Mouse (Mus musculus): ENCODE measurements around the gene Cfd.
A peak's percentile ranks its signal among the peaks of the same experiment; 100 is the strongest.

The Cfd gene

DNA sequence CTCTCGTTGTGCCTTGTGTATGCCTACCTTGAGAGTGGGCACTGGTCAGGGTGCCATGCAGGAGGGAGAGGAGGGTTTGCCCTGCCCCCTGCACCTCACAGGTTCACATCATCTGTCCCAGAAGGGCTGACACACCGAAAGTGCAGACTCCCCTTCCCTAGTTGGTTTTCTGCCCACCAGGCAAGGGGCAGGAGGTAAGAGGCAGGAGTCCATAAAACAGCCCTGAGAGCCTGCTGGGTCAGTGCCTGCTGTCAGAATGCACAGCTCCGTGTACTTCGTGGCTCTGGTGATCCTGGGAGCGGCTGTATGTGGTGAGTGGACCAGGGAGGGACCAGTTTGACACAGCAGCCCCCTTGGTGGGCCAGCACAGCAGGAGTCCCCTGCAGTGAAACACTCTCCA lies at the start of gene Cfd:
Gene Cfd, plus strand, starts transcription at position 184 of the 400 bp plus-strand sequence.
- no peak for DNase-seq (ENCODE audit: low spot score in 2 of 2)

DNA sequence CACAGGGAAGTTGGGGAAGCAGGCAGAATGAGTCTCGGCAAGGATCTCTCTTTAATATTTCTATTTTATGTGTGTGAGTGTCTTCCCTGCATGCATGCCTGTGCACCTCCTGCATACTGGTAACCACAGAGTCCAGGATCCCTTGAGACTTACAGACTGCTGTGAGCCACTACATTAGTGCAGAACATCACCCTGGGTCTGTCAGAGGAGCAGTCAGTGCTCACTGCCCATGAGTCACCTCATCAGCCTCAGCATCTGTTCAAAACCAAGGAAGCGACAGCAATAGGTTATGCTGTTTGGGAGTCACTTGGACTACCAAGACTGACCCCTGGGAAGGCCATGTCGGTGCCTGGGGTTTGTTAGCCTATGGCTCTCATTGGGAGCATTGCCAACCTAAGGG lies 48.3 kb upstream of the Cfd start:
- no peak for DNase-seq (ENCODE audit: low spot score in 2 of 2)

DNA sequence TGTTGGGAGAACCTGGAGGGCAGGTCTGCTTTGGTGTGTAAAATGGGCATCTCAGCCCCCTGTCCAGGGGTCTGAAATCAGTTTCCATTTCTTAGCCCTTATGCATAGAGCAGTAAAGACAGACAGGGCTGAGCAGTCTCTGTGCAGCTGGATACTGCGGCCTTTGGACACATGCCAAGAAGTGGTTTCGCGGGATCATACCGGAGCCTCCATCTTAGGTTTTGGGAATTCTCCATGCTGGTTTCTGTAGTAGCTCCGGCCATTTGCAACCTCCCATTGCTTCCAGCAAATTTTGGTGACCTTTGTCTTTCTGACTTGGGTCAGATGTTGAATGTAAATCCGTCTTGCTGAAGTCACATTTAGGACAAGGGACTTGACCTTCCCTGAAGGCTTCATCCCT lies 47.2 kb upstream of the Cfd start:
- peak in 1 of 2 experiments; percentile 28 for DNase-seq (ENCODE audit: low spot score in 2 of 2)

DNA sequence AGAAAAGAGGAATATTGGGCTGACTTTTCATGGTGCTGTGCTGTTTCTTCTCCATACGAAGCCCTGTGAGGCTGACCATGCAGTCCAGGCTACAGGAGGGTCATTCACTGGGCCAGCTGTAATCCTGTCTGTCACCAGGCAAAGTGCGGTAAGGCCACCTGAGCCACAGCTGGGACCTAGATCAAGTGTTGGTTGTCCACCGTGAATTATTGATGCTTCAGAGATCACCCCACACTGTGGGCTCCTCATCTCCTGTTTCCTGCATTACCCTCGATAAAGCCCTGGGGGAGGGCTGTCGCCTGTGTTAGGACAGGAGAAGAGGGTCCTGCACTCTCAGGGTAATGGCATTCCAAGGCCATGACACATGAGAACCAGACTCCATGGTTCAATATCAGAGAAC lies 44.1 kb upstream of the Cfd start:
- no peak for DNase-seq (ENCODE audit: low spot score in 2 of 2)

DNA sequence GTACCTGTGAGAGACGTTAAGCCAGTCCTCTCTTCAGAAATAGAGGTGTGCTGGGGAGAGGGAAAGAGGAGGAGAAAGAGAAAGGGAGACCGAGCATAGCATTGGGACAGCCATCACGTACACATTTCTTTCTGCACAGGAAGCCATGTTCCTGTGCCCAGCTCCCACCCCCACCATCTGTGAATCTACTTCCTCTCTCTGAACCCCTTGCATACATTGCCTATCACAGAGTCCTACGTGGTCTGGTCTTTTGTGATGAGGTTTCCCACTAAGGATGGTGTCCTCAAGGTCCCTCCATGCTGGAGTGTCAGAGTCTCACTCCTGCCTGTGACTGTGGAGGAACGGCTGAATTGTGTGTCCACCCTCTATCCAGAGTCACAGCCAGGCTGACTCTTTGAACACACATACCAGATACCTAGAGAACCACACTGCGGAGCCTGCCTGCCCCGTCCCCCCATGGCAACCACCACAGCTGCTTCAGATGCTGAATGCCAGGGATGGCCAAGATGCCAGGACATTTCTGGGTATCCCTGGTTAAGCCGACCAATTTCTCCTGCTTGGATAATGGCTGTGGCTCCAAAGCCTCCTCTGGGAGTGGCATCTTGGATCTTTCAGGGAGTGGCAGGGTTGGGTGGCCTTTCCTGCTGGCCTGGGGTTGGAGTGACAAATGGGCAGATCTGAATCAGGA lies 40.6 kb upstream of the Cfd start:
- DNase-seq (ENCODE audit: low spot score in 2 of 2) = no peak

DNA sequence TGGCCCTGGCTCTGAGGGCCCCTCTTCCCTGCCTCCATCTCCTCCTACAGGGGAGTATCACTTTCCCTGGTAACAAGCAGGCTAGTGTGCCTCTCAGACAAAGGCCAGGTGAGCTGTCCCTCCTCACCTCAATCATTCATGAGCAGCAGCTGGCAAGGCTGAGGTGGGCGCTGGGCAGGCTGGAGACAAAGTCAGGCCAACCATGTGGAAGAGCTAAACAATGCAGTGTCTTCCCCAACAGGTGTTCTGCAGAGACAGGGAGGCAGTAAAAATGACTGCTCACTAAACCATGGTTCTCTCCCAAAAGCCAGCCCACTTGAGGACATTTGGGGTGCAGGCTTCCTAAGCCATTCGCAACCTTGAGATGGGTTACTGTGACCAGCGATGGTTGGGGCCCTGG lies 39.0 kb upstream of the Cfd start:
- DNase-seq (ENCODE audit: low spot score in 2 of 2) = no peak

DNA sequence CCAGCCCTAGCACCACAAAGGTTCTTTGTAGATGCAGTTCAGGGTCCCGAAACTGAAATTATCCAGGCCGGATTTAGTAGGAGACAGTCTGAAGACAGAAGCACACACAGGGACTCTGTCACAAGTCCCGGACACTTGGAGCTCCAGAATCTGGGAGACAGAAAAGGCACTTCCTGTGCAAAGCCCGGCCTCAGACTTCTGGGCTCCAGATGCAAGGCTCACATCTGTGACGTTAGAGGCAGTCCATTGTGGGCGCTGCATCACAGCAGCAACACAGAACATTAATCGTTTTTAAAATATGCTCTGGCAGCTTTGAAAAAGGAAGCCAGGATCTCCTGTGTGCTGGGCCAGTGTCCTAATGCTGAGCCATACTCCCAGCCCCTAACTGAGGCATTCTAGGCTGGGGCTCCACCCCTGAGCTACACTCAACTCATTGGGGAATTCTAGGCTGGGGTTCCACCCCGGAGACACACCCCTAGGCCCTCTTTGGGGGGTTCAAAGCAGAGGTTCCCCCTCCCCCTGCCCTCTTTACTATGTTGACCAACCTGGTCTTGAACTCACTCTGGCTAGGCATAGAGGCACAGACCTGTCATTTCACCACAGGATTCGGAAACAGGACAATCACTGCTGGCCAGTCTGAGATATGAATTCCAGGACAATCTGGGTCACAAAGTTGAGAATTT lies 38.4 kb upstream of the Cfd start:
- DNase-seq (ENCODE audit: low spot score in 2 of 2) = no peak

DNA sequence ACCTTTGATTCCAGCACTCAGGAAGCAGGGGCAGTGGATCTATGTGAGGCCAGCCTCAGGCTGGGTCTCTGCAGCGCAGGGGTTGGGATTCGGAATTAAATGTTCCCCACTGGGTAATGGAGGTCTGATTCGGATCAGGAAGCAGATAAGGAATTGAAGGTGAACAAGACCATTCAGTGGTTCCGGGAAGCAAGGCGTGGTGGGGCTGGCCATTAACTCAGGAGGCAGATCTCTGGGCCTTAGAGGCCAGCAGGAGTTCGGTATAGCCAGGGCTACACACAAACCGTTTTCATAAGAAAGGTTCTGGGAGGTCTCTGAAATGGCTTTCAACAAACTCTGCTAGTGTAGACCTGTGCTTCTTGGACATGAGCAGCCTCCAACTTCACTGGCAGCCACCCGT lies 37.8 kb upstream of the Cfd start:
- DNase-seq (ENCODE audit: low spot score in 2 of 2) = no peak

DNA sequence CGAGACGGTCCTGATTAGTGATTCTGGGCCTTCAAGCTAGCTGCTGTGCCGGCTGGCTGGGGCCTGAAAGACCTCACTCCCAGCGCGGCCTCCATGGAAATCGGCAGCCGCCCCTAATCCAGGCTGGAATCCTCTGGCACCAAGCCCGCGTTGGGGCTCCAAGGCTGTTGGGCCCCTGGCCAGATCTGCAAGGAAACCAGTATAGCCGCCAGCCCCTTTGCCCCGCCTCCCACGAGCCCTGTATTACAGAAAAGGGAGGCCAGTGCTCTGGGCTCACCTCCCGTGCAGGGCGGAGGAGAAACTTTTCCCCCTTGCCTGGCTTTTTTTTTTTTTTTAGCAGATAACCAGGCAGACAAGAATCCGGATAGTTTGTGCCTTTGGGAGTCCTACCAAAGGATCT lies 37.3 kb upstream of the Cfd start:
- DNase-seq (ENCODE audit: low spot score in 2 of 2) = peak; percentile 98 to 99

DNA sequence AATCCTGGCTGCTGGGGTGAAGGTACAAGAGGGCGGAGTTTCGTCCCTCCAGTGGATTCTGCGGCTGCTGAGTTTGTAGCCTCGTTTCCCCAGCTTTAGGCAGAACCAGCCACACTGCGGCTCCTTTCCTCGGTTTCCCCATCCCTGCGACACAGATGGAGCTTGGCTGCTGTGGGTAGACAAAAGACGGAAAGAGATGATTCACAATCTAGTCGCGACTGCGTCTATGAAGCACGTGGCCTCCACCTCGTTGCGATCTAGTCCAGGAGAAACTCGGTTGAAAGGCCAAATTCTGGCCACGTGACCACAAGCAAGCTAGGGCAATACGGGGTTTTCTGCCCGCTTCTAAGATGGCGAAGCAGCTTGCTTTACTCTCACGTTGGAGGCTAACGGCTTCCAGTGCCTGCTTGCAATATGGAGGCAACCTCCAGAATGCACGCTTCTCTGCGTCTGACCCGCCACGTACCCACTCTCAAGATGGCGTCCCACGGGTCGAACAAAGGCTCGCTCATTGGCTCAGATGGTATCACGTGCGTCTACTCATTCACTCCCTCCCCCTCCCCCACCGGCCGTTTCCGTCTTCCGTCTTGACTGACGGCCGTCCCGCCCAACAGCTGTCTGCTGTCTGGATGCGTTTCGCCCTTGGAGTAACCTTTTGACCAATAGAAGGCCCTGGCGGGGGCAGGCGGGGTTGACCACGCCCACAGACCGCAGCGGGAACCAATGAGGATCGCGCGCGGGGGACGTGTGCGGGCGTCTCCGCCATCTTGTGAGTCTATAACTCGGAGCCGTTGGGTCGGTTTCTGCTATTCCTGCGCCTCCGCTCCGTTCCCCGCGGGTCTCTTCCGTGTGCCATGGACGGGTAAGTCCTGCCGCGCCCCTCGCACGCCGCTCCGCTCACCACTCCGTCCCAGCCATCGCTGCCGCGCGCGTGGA lies 36.5 kb upstream of the Cfd start, which contains the start of gene Ptbp1:
Gene Ptbp1, plus strand, starts transcription at position 568 of the 936 bp plus-strand sequence.
- DNase-seq (ENCODE audit: low spot score in 2 of 2) = peak; percentile 99 to 100

DNA sequence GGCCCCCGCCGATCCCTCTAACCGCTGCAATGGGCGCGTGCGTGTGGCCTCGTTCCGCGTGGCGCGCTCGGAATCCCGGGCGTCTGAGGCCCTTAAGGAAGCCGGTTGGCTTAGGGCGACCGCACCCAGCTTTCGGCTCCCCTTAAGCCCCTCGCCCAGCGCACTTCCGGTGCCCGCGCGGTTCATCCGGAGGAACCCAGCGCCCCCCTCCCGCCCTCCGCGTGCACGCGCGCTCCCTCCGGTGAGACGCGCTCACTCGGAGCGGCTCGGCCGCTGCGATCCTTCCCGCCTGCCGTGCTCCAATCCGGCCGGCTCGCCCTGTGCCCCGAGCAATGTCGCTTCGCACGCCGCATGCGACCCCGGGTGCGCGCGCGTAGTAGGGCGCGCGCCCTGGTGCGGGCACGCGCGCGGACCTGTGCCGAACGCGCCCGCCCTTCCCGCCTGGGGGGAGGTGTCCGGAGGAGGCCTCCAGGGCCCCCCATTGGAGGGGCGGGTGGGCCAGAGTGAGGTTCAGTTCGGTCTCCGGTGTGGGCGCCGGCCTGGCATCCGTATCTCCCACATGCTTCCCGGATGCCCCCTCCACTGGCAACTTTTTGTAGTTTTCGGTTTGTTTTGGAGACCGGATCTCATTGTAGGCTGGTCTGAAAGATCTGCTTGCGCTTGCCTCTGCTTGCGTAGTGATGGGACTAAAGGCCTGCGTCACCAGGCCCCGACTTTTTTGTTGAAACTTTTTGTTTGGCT lies 35.7 kb upstream of the Cfd start:
- peak in 1 of 2 experiments; percentile 69 for DNase-seq (ENCODE audit: low spot score in 2 of 2)

DNA sequence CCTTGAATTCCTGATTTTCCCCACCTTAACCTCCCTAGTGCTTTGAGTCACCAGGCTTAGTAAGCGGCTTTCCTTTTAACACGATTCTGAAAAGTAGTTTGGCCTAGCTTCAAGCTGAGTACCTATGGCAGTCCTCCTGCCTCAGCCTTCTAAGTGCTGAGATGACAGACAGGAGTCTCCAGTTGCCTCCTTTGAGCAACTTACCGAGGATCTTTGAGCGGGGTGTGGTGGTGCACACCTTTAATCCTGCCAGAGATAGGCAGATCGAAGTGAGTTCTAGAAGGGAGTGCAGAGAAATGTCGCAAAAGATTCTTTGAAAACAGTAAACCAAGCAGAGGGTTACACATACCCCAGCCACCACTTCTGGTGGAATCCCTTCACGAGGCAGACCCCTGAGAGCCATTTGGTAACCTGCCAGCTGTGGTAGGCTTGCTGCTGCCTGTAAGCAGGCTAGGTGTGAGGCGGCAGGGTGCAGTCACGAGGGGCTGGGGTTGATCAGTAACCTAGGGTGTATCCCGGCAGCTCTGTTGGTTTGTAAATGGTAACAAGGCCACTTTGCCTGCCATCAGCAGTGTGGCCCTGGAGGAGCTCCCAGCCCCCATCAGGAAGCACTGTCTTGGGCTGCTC lies 35.0 kb upstream of the Cfd start:
- no peak for DNase-seq (ENCODE audit: low spot score in 2 of 2)

DNA sequence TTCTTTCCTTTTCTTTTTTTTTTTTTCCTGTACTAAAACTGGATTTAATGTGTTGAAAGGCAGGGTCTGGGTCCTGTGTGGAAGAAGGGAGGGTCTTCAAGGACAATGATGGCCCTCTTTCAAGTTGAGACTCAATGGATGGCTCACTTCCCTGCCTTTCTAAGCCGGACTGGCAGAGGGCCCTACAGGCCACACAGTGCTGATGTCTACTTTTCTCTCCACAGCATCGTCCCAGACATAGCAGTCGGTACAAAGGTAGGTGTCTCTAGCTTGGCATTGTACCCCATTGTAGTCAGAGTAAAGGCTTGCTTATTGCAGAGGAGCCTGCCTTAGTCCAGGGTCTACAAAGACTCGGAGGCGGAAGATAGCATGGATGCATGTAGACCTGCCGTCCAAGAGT lies 34.4 kb upstream of the Cfd start:
- no peak for DNase-seq (ENCODE audit: low spot score in 2 of 2)

DNA sequence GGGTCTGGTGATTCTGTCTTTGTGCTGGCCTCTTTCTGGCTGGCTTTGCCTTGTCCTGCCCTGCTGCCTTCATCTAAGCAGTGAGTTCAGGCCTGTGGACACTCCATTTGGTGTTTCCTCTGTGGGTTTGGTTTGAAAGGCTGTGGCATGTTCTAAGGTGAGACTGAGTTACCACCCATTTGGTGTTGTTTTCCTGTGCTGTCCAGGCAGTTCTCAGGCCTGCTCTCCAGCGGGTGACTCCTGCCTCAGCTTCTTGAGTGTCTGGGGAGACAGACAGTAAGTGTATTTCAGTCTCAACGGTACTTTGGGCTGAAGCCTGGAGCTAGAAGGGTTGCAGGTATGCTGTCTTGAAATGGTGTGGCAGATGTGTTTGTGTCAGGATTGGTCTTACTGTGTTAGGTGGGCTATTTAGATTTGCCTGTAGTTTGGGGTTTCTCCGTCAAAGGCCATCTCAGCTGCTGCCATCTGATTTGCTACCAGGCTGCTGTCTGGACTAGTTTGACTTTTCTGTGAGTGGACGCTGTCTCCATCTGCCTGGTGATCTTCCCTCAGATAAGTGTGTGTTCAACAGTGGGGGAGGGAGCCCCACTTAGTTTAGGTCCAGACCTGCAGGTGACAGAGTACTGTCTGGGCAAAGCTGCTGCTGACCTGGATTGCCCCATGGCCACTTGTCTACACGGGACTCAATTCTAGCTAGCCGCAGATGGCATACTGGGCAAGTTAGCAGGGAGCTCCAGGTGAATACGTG lies 33.8 kb upstream of the Cfd start:
- DNase-seq (ENCODE audit: low spot score in 2 of 2) = no peak

DNA sequence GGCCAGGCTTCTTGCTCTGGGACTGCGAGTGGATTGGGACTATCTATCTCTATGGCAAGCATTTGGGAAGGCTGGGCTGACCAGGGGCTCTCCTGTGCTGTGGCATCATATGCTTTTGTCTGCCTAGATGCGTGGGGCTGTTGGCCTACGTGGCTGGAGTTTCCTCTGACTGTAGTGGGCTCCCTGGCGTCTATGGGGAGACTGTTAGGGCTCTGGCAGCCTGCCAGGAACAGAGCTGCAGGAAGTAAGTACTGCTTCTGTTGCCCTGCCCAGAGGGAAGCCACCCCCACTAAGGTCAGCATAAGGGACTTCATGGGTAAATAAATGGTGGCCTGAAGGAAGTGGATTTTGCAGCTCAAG lies 33.2 kb upstream of the Cfd start:
- DNase-seq (ENCODE audit: low spot score in 2 of 2) = no peak

DNA sequence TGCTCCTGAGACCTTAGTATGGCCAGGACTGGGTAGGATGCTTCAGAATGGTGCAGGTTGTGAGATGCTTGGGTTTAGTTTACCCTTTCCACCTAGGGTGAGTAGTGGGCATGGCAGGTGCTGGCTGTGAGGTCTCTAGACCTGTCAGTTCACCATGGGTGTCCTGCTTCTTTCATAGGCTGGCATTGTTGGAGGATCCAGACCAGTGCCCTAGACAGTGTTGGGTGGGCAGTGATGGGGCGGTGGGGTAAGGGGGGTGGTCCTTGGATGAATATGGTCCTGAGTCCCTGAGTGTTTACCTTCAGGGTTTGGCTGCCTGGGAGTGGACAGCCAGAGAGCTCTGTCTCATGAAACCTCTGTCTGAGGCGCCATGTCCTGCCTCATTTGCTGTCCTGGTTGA lies 32.8 kb upstream of the Cfd start:
- no peak for DNase-seq (ENCODE audit: low spot score in 2 of 2)

DNA sequence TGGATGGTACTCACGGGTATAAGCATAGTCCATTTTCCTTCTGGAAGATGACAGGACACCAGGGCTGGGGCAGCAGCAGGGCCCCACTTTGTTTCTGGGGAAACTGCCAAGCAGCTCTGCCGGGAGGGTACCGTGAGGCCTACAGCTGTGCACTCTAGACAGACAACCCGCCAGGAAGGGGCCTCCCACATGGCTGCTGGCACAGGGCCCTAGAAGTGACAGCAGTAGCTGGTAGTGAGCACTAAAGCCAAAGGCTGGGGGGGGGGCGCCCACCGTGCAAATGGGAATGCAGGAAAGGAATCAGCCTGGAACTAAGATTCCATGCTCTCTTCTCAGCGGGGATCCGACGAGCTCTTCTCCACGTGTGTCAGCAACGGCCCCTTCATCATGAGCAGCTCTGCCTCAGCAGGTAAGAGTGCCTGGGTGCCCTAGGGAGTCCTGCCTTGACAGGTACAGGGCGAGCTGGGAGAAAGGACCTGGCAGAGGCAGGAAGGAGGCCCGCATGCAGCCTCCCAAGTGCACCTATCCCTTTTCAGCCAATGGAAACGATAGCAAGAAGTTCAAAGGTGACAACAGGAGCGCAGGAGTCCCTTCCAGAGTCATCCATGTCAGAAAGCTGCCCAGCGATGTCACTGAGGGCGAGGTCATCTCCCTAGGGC lies 32.1 kb upstream of the Cfd start:
- DNase-seq (ENCODE audit: low spot score in 2 of 2) = peak in 1 of 2 experiments; percentile 74

DNA sequence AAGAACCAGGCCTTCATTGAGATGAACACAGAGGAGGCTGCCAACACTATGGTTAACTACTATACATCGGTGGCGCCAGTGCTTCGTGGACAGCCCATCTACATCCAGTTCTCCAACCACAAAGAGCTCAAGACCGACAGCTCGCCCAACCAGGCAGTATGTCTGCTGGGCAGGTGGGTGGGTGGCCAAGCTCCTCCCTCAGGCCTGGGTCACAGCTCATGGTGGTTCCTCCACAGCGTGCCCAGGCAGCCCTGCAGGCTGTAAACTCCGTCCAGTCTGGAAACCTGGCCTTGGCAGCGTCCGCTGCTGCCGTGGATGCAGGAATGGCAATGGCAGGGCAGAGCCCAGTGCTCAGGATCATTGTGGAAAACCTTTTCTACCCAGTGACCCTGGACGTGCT lies 31.5 kb upstream of the Cfd start:
- DNase-seq (ENCODE audit: low spot score in 2 of 2) = no peak

DNA sequence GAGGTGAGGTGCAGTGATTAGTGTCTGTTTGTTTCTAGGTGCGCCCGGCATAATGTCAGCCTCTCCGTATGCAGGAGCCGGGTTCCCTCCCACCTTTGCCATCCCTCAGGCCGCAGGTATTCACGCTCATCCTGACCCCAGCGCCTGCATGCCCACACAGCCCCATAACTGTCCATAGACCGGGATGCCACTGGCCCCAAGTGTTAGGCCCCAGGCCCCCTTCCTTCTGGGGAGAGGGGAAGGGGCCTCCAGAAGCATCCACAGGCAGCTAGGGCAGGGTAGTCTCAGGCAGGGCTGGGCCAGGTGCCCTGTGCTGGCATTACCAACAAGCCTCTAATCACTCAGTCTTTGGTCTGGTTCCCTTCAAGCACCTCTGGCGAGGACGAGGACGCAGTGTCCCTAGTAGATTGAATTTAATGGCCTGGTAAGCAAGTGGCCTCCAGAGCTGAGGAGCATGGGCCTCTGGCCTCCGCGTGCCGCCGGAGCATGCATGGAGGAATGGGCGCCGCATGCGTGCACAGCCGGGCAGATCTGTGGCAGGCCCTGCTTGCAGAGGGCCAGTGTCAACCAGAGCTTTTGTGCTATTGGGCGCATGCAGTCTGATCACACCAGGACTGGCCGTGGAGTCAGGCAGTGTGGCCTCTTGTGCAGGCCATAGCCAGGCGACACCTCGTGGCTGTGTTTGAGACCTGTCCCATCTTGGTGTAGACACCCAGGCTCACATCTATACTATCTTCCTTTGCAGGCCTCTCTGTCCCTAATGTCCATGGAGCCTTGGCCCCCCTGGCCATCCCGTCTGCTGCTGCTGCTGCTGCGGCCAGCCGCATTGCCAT lies 30.4 kb upstream of the Cfd start:
- no peak for DNase-seq (ENCODE audit: low spot score in 2 of 2)
